Mouse (Mus musculus): ENCODE data around the gene Rnaseh2c.

- TF ChIP-seq CTCF (IDR thresholded peaks at IDR 0.05; ENCODE audit: control insufficient read depth, insufficient read depth, insufficient replicate concordance, low read depth, low read length) (no peak), POLR2A (IDR thresholded peaks at IDR 0.05; ENCODE audit: control insufficient read depth, low read depth, low read length) (no peak)
These were observed 40.0 kb downstream of the Rnaseh2c start for GRCm38 (mm10) chr19:5641641-5642040.

Measured in testis, adult 2 months (tissue).